Mouse (Mus musculus) c-Kit-positive CD71-negative TER-119-negative erythroid progenitor cells, embryonic 14.5 days (primary cell): Measurements from ENCODE around the gene Foxl2.

ENCODE experiments used
- DNase-seq: peaks from one replicate; pipeline ENCODE4 v3.0.0-alpha.2; 2013; ENCODE audit warnings: low read depth

Gene Foxl2

DNA sequence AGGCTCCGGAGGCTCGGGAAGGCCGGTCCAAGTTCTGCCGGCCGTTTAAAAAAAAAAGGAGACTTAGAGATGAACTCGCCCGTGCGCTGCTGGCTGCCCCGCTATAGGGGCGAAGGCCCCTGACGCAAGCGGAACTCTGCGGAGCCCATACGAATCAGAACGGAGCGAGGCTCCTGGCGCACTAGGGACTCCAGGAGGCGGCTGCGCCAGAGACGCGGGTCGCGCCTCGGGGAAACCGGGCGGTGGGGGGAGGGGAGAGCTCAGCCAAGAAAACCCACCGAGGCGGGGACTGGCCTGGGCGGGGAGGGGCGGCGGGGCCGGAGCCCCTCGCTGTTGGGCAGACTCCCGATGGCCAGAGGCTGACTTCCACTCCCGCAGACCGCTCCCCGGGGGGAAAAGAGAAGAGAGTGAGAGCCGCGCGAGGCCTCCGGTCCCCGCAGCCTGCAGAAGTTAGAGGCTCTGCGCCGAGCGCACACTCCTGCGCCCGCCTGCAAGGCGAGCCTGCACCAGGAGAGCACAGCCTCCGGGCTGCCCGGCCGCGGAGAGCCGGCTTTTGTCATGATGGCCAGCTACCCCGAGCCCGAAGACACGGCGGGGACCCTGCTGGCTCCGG is at the start of gene Foxl2:
TSS of gene Foxl2 (plus strand) at position 186 of the 613 bp plus-strand sequence.
- no peak for DNase-seq

GRCm38 (mm10) chr9:98920629-98921523 is 34.2 kb upstream of the Foxl2 start:
- DNase-seq: no peak

DNA sequence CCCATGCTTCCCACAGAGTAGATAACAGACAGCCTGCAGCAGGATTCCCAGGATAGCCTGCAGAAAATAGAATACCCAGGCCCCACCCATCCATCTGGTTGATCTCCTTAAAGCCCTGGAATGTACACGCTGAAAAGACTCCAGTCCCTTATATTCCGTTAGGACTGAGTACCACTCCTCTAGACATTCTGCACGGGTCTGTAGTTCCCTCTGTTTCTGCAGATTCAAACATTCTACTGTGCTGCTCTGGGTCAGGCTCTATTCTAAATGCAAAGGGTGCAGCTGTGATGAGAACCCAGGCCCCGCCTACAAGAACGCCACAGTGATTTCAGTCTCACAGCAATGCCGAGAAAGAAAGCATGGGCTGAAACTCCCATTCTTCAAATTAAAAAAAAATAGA is 32.0 kb upstream of the Foxl2 start:
- DNase-seq: no peak

- DNase-seq: no peak
Observed at GRCm38 (mm10) chr9:98924183-98924582, 30.9 kb upstream of the Foxl2 start.

- DNase-seq: no peak
Observed at GRCm38 (mm10) chr9:98929496-98929895, 25.6 kb upstream of the Foxl2 start.

- no peak for DNase-seq
Observed at GRCm38 (mm10) chr9:98932931-98933330, 22.2 kb upstream of the Foxl2 start.

DNA sequence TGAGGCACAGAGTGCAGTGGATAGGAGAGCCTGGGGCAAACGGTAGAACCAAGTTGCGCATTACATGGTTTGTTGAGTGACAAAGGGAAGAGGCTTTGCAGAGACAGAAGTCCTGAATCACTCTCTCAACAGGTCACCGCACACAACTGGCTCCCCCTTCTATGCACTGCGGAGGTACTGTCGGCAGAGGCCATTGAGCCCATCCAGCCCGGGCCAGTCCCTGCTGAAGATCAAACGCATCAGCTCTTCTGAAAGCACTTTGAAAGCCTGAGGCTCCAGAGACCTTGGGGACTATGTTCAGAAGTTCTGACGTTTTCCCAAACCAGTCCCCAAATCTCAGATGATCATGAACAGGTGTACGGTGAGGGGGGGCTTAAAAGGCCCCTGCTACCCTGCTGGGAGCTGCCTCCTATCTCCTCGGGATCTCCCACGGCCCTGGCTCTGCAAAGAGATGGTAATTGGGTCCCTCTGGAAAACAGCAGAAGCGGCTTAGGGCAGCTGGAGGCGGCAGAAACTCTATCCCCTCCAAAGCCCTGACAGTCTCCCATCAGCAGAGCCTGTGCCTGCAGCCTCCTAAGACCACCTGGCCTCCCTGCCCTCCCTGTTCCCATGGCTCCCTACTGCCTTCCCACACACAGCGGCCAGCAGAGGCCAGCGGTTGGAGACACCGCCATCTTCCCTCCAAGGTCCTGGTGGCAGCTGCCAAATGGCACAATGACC is 19.7 kb upstream of the Foxl2 start:
- no peak for DNase-seq

DNA sequence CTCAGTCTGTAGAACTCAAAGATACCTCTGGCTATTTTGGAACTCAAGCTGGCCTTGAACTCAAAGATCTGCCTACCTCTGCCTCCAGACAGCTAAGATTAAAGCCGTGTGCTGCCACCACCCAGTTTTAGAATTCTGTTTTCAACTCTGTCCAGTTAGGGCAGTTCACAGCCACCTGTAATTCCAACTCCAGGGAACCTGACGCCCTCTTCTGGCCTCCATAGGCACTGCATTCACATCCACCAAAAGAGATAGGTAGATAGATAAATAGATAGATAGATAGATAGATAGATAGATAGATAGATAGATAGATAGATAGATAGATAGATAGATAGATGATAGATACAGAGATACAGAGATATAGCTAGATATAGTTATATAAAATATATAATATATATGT is 15.8 kb upstream of the Foxl2 start:
- no peak for DNase-seq

DNA sequence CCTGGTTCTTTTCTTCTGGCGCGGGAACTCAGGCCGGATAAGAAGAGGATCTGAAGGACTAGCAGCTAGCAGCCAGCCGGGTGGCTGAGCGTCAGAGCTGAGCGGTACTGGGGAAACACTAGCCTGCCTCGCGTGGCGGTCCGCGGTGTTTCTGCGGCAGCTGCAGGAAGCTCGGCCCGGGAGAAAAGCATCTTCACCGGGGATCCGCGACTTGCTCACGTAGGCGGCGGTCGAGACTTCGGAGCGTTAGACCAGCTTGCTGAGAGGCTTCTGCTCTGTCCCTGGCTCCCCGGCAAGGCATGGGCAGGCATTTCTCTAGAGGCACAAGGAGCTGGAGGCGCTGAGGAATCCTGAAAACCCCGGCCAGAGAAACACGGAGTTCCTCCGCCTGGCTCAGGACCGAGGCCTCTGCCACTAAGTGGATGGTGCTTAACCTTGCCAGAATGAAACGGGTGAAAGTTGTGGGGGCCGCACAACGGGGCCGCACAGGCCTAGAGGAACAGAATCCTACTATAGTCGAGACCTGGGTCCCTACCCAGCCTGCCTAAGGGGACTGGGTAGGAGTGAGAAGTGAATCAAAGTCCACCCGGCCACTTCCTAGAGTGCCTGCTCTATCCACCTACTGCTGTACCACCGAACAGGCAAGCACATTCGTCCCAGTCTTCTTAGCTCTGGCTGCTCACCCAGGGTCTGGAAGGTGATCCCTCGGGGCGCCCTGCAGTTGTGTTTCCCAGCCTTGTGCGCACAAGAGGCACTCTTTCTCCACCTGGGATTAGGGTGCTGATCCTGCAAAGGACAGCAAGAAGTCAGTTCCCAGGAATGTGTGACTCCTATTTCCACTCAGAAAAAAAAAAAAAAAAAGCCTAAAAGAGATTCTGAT is 2.7 kb upstream of the Foxl2 start:
- DNase-seq: no peak

DNA sequence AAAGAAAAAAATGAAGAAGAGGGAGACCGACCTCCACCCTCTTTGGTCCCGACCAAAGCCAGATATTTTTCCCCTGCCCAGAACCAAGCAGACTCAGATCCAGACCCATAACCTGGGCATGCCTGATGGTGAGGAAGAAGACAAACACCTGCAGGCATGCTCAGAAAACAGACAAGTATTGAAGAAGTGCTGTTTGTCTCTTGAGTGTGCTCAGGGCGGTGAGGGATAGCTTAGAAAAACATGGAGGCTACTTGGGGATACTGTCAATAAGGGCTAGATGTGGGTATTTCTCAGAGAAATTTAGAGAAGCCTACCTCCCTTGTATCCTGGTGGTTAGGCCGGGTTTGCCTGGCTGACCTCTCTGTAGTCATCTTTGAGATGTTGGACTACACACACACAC is 1.8 kb upstream of the Foxl2 start:
- no peak for DNase-seq

DNA sequence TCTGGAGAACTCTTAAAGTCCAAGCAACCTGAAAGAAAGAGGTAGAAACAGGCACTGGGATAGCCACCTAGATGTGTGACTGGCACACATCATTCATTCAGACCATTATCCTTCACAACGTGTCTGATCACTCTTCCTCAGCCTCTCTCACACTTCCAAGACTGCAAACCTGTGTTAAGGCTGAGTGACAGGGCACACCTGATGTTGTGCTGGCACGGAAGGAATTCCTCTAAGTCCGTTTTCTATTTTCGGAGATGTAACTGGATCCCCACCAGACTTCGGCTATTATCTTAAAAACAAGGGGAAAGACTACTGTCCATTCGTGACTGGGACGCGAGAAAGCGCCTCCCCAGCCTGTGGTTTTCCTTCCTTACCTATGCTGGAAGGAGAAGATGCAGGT is 1.3 kb upstream of the Foxl2 start:
- DNase-seq: no peak

GRCm38 (mm10) chr9:98954391-98955102 is 541 bp upstream of the Foxl2 start:
- DNase-seq: no peak

- no peak for DNase-seq
Observed at GRCm38 (mm10) chr9:98955716-98956224, 682 bp downstream of the Foxl2 start.

GRCm38 (mm10) chr9:98956591-98957381 is 1.7 kb downstream of the Foxl2 start:
- DNase-seq: no peak

- DNase-seq: no peak
Observed at GRCm38 (mm10) chr9:98957751-98958351, 2.8 kb downstream of the Foxl2 start.

DNA sequence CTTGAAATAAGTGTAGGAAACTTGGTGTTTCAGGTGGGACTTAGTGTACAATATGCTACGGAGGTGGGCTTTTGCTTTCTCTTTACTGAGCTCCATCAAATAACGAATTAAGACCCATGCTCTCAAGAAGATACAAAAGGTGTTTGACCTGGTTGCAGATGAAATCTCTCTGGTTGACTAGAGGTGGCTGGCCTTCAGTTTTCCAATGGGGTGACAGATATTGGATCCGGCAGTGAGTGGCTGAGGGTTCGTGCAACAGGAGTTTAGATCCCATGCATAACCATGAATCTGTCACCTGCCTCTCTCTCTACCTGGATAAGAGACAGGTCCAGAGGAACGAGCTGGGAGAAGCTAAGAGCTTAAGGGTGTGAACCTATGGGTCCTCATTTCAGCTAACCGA is 3.5 kb downstream of the Foxl2 start:
- DNase-seq: no peak

DNA sequence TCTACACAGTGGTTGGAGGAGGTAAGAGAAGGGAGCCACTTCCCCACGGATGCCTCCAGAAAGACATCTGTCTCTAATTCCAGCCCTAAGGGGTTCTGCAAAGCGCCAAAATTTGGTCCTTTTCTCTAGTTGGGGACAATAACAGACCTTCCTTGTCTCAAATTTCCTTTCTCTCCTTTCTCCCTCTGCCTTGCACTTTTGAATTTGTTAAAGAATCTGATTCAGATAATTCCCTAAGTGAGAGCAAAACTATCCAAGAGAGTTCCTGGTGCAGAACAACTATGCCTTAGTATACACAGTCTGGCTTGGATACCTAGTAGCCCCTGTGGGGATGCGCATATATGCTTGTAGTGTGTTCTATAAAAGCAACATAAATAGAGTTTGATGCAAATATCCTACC is 4.8 kb downstream of the Foxl2 start:
- DNase-seq: no peak

- DNase-seq: no peak
Observed at GRCm38 (mm10) chr9:98960348-98960747, 5.3 kb downstream of the Foxl2 start.

GRCm38 (mm10) chr9:98961591-98962477 is 6.7 kb downstream of the Foxl2 start:
- no peak for DNase-seq
